Mouse (Mus musculus): ENCODE results near the gene Pam16.

Gene Pam16

GRCm38 (mm10) chr16:4624481-4625110, at the start of gene Pam16:
Gene Pam16, minus strand, starts transcription at chr16:4624988.
- CTCF ChIA-PET = no interaction called here

GRCm38 (mm10) chr16:4674091-4674490, 49.3 kb upstream of the Pam16 start:
- CTCF ChIA-PET = no interaction called here

- CTCF ChIA-PET = no interaction called here
Measured at GRCm38 (mm10) chr16:4670317-4670716, 45.5 kb upstream of the Pam16 start.

GRCm38 (mm10) chr16:4667190-4667808, 42.5 kb upstream of the Pam16 start:
- CTCF ChIA-PET = interaction anchor here (0.7 to 1.3 kb wide), 4 partner anchors 12 to 60 kb away, joined by 3 read pairs; no protein-coding TSS in a partner anchor

GRCm38 (mm10) chr16:4665726-4666125, 40.9 kb upstream of the Pam16 start:
- CTCF ChIA-PET = interaction anchor here (1.3 kb wide), 1 partner anchor 11 kb away, joined by 3 read pairs; no protein-coding TSS in a partner anchor

GRCm38 (mm10) chr16:4663806-4664205, 39.0 kb upstream of the Pam16 start:
- CTCF ChIA-PET = no interaction called here

GRCm38 (mm10) chr16:4661605-4662004, 36.8 kb upstream of the Pam16 start:
- CTCF ChIA-PET = no interaction called here

GRCm38 (mm10) chr16:4659326-4659725, 34.5 kb upstream of the Pam16 start:
- CTCF ChIA-PET = no interaction called here

- CTCF ChIA-PET = no interaction called here
Measured at GRCm38 (mm10) chr16:4658781-4659245, 34.0 kb upstream of the Pam16 start.

- CTCF ChIA-PET = no interaction called here
Measured at GRCm38 (mm10) chr16:4656571-4657081, 31.8 kb upstream of the Pam16 start.

- CTCF ChIA-PET = interaction anchor here (1.2 kb wide), 1 partner anchor 11 kb away, joined by 3 read pairs; no protein-coding TSS in a partner anchor
Measured at GRCm38 (mm10) chr16:4655764-4656570, 31.2 kb upstream of the Pam16 start.

GRCm38 (mm10) chr16:4655251-4655734, 30.5 kb upstream of the Pam16 start:
- CTCF ChIA-PET = interaction anchor here (1.2 kb wide), 1 partner anchor 11 kb away, joined by 3 read pairs; no protein-coding TSS in a partner anchor

- CTCF ChIA-PET = interaction anchor here (1.2 kb wide), 1 partner anchor 12 kb away, joined by 3 read pairs; no protein-coding TSS in a partner anchor
Measured at GRCm38 (mm10) chr16:4654706-4655105, 29.9 kb upstream of the Pam16 start.

- CTCF ChIA-PET = no interaction called here
Measured at GRCm38 (mm10) chr16:4652707-4653416, 28.1 kb upstream of the Pam16 start.

GRCm38 (mm10) chr16:4651624-4652023, 26.8 kb upstream of the Pam16 start:
- CTCF ChIA-PET = no interaction called here

GRCm38 (mm10) chr16:4651081-4651480, 26.3 kb upstream of the Pam16 start:
- CTCF ChIA-PET = no interaction called here

GRCm38 (mm10) chr16:4650161-4650560, 25.4 kb upstream of the Pam16 start:
- CTCF ChIA-PET = no interaction called here

- CTCF ChIA-PET = no interaction called here
Measured at GRCm38 (mm10) chr16:4649692-4650091, 24.9 kb upstream of the Pam16 start.

GRCm38 (mm10) chr16:4649211-4649610, 24.4 kb upstream of the Pam16 start:
- CTCF ChIA-PET = interaction anchor here (0.5 kb wide), 1 partner anchor 31 kb away, joined by 4 read pairs; no protein-coding TSS in a partner anchor

GRCm38 (mm10) chr16:4648416-4649023, 23.7 kb upstream of the Pam16 start:
- CTCF ChIA-PET = interaction anchor here (0.5 kb wide), 1 partner anchor 32 kb away, joined by 4 read pairs; no protein-coding TSS in a partner anchor
